32 mouse cellular contexts compared by ENCODE assay signal in the genomic region with DNA sequence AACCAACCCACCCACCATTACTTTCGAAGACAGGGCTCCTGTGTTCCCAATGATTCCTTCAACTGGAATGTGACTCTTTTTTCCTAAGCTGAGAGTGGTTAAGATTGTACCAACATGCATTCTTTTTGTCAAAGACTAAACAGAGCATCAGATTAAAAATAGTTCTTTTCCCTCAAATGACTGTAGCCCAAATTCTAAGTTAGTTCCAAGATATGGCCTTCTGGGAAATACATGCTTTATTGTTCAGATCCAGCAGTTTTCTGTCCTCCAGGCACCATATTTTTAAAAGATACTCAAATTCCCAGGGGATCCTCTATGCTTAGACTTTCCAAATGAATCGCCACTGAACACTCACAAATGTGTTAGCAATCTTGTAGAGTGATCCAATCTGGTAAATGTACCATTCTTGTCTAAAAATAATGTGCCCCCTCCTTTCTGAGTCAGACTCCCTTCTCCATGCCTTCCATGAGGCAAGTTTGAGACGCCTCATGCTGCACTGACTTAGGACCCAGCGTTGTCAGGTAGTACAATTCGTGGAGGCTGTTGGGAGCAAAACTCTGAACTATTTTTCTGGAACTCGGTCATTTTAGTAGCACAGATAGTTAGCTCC. TPM values are rescaled to one million over a fixed set of nuclear protein-coding genes. Genes with fewer than 3 reads are reported as not detected.
A peak's percentile ranks its signal among the peaks of the same experiment; 100 is the strongest.
DNase-seq lines count a peak whose midpoint lies in the region; ATAC-seq and TF ChIP-seq lines count a peak whose summit lies in the region.
"Had no signal": no experiment of that assay in that cellular context is flagged by ENCODE, and none has a peak within 500 bp of the region (broad histone marks: within the 10 kb centered on the region; RNA-seq: fewer than 3 reads in every experiment).

No protein-coding gene starts in this region.

- DNase-seq in frontal cortex, adult 2 months (ENCODE audit: extremely low spot score in 1 of 2, low spot score in 1 of 2) = peak; percentile 4 to 25
- no peak for DNase-seq in frontal cortex, postnatal 10 days (ENCODE audit: low spot score in 2 of 2)
- DNase-seq in right cerebral cortex, adult 18-20 months = peak; percentile 8
- DNase-seq in right cerebral cortex, postnatal 25 days = no peak
- DNase-seq in brain, adult 2 months (ENCODE audit: low read depth, low spot score) = peak; percentile 51
- peak; percentile 19 for DNase-seq in telencephalon, adult 2 months (ENCODE audit: low read depth, low spot score)
- no peak for DNase-seq in liver, postnatal 0 days
- DNase-seq in neural tube, embryonic 10.5 days (ENCODE audit: extremely low spot score, low spot score) = no peak
- DNase-seq: adrenal gland, adult 2 months; adrenal gland, postnatal 14 days; cerebellum, adult 18-20 months; cerebellum, adult 9-10 months; cerebellum, postnatal 14 days; gastrocnemius, postnatal 10 days; gastrocnemius, postnatal 36 days; heart, postnatal 10 days; heart, postnatal 36 days; kidney, adult 2 months had no signal

- no peaks in the 10 kb centered on the region for H3K9me3 ChIP-seq in liver, postnatal 0 days (ENCODE audit: low read length)
- H3K9me3 ChIP-seq: forebrain, embryonic 12.5 days; forebrain, embryonic 15.5 days; heart, embryonic 12.5 days; heart, embryonic 15.5 days; hindbrain, embryonic 10.5 days; hindbrain, embryonic 13.5 days had no signal

- no peak for ATAC-seq in liver, postnatal 0 days
- ATAC-seq: CD4-positive, CD25-positive, alpha-beta regulatory T cell, adult 4 months; forebrain, embryonic 15.5 days; hindbrain, embryonic 16.5 days; intestine, postnatal 0 days; Patski had no signal

- no peak overlapping the region for H3K4me3 ChIP-seq in liver, postnatal 0 days (ENCODE audit: low read depth, low read length)
- H3K4me3 ChIP-seq: forebrain, embryonic 12.5 days; forebrain, embryonic 15.5 days; heart, embryonic 12.5 days; heart, embryonic 15.5 days; hindbrain, embryonic 10.5 days; hindbrain, embryonic 13.5 days had no signal

- TF ChIP-seq CTCF in liver, postnatal 0 days (IDR thresholded peaks at IDR 0.05; ENCODE audit: low read depth) = no peak

- H3K36me3 ChIP-seq in liver, postnatal 0 days (replicated peaks; ENCODE audit: insufficient read depth, low read length) = no peaks in the 10 kb centered on the region
- H3K36me3 ChIP-seq: forebrain, embryonic 12.5 days; forebrain, embryonic 15.5 days; heart, embryonic 12.5 days; heart, embryonic 15.5 days; hindbrain, embryonic 10.5 days; hindbrain, embryonic 13.5 days had no signal

- no peak overlapping the region for H3K4me2 ChIP-seq in liver, postnatal 0 days (ENCODE audit: low read depth, low read length)
- H3K4me2 ChIP-seq: forebrain, embryonic 12.5 days; forebrain, embryonic 15.5 days; heart, embryonic 12.5 days; heart, embryonic 15.5 days; hindbrain, embryonic 13.5 days had no signal

- H3K4me1 ChIP-seq in liver, postnatal 0 days (ENCODE audit: insufficient read depth) = peaks cover 10% of the 10 kb centered on the region; the same call in 1 of the 2 replicates
- H3K4me1 ChIP-seq: forebrain, embryonic 12.5 days; forebrain, embryonic 15.5 days; hindbrain, embryonic 10.5 days; hindbrain, embryonic 13.5 days had no signal

- WGBS in liver, postnatal 0 days (ENCODE audit: insufficient replicate concordance) = 84% methylated on average over 6 of the region's 6 CpGs

- no peak for TF ChIP-seq EP300 in liver, postnatal 0 days (IDR thresholded peaks at IDR 0.05; ENCODE audit: low read depth)

- no peak overlapping the region for H3K27ac ChIP-seq in liver, postnatal 0 days (ENCODE audit: low read depth)
- H3K27ac ChIP-seq: forebrain, embryonic 12.5 days; forebrain, embryonic 15.5 days; heart, embryonic 15.5 days; hindbrain, embryonic 10.5 days; hindbrain, embryonic 13.5 days had no signal

- H3K27me3 ChIP-seq in liver, postnatal 0 days (ENCODE audit: insufficient read depth, low read length) = no peaks in the 10 kb centered on the region
- H3K27me3 ChIP-seq: forebrain, embryonic 12.5 days; forebrain, embryonic 15.5 days; heart, embryonic 12.5 days; heart, embryonic 15.5 days; hindbrain, embryonic 13.5 days; Patski had no signal

- H3K9ac ChIP-seq in liver, postnatal 0 days (replicated peaks) = no peak overlapping the region
- H3K9ac ChIP-seq: forebrain, embryonic 12.5 days; forebrain, embryonic 15.5 days; heart, embryonic 12.5 days; heart, embryonic 15.5 days; hindbrain, embryonic 13.5 days had no signal

RNA-seq across cellular contexts. Expression of a gene that starts 52.6 kb away (rescaled TPM):
- polyA plus RNA-seq in frontal cortex, adult 2 months (2012; rRNA removed) = 8.1 and 8.8 TPM in 2 replicates
- polyA plus RNA-seq in liver, postnatal 0 days (2015; fragmentation: Nextera tagmentation; extraction: Ambion mirVana) = 0.45 and 0.72 TPM in 2 replicates
- polyA plus RNA-seq: CD4-positive, CD25-positive, alpha-beta regulatory T cell, adult 4 months had no signal

RNA-seq across cellular contexts. Expression of a gene that starts 57.1 kb away (rescaled TPM):
- polyA plus RNA-seq in frontal cortex, adult 2 months (2012; rRNA removed) = not detected in 2 replicates
- polyA plus RNA-seq in liver, postnatal 0 days (2015; fragmentation: Nextera tagmentation; extraction: Ambion mirVana) = not detected in 2 replicates
- polyA plus RNA-seq: brain, embryonic 14.5 days; C2C12; CD4-positive, CD25-positive, alpha-beta regulatory T cell, adult 4 months; embryonic facial prominence, embryonic 11.5 days; embryonic facial prominence, embryonic 14.5 days; forebrain, embryonic 12.5 days; forebrain, embryonic 15.5 days; heart, embryonic 12.5 days; heart, embryonic 15.5 days; hindbrain, embryonic 10.5 days; hindbrain, embryonic 13.5 days; hindbrain, embryonic 16.5 days; intestine, postnatal 0 days; Patski had no signal

Comparison
In these comparisons a context has a peak if more than half of its experiments do, and no peak if none do; other contexts are left out.
1. DNase-seq: peak in frontal cortex, adult 2 months (2 of 2), right cerebral cortex, adult 18-20 months (single experiment), brain, adult 2 months (single experiment) and telencephalon, adult 2 months (single experiment); none in frontal cortex, postnatal 10 days (0 of 2), right cerebral cortex, postnatal 25 days (single experiment), liver, postnatal 0 days (single experiment) and neural tube, embryonic 10.5 days (single experiment).